ENCODE assay signal across 30 mouse cellular contexts in the genomic region with DNA sequence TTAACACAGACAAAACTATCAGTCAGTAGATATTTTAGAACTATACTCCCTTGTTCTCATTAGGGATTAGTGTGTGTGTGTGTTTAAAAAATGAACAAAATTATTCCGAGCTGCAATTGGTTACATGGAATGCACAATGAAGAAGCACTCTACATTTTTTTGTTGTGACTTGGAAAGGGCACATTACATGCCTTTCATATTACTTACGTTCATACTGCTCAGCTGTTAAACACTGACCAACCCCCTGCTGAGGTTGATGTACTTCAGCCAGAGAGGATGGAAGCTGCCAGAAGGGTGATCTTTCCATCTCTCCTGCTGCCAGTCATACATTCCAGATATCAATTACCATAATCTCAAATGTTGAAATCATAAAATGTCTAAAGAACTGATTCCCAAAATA.
DNase-seq lines count a peak whose midpoint lies in the region; ATAC-seq and TF ChIP-seq lines count a peak whose summit lies in the region.
"Had no signal": no experiment of that assay in that cellular context is flagged by ENCODE, and none has a peak within 500 bp of the region (broad histone marks: within the 10 kb centered on the region; RNA-seq: fewer than 3 reads in every experiment).

No protein-coding gene starts in this region.

- no peak for ATAC-seq in hindbrain, postnatal 0 days
- ATAC-seq in hindbrain, embryonic 16.5 days: no peak
- ATAC-seq in Patski: peak; percentile 96
- ATAC-seq: forebrain, postnatal 0 days; midbrain, embryonic 15.5 days had no signal

- TF ChIP-seq CTCF in hindbrain, postnatal 0 days (IDR thresholded peaks at IDR 0.05; ENCODE audit: low read depth): no peak
- no peak for TF ChIP-seq CTCF in Patski (IDR thresholded peaks at IDR 0.05)

- H3K4me1 ChIP-seq in hindbrain, postnatal 0 days (ENCODE audit: insufficient read depth, low read length): no peaks in the 10 kb centered on the region
- no peaks in the 10 kb centered on the region for H3K4me1 ChIP-seq in hindbrain, embryonic 16.5 days (ENCODE audit: control insufficient read depth, insufficient read depth, low read depth, low read length)
- H3K4me1 ChIP-seq: hindbrain, embryonic 12.5 days; limb, embryonic 12.5 days; liver, embryonic 15.5 days; megakaryocyte, embryonic 14.5 days; midbrain, embryonic 15.5 days; neural tube, embryonic 15.5 days had no signal

- H3K4me2 ChIP-seq in hindbrain, postnatal 0 days (ENCODE audit: low read depth, low read length): no peak overlapping the region
- no peak overlapping the region for H3K4me2 ChIP-seq in hindbrain, embryonic 16.5 days (ENCODE audit: low read length)
- H3K4me2 ChIP-seq: heart, embryonic 11.5 days; hindbrain, embryonic 12.5 days; limb, embryonic 12.5 days; liver, embryonic 15.5 days; midbrain, embryonic 15.5 days; neural tube, embryonic 15.5 days had no signal

- no peaks in the 10 kb centered on the region for H3K9me3 ChIP-seq in hindbrain, postnatal 0 days (ENCODE audit: low read length)
- H3K9me3 ChIP-seq in hindbrain, embryonic 16.5 days (ENCODE audit: control insufficient read depth, low read length): no peaks in the 10 kb centered on the region
- H3K9me3 ChIP-seq: hindbrain, embryonic 12.5 days; limb, embryonic 12.5 days; liver, embryonic 15.5 days; midbrain, embryonic 15.5 days; neural tube, embryonic 15.5 days had no signal

- in situ Hi-C loops in Patski (cut with MboI; ENCODE audit: low pct_unique_long_range_greater_than_20kb): no loop called here

- DNase-seq in hindbrain, postnatal 0 days (ENCODE audit: low spot score): peak; percentile 15
- peak; percentile 24 for DNase-seq in lung, postnatal 36 days
- no peak for DNase-seq in lung, postnatal 4 days
- DNase-seq in Patski (ENCODE audit: low read depth, low spot score): peak; percentile 41
- DNase-seq in adrenal gland, adult 2 months: no peak
- DNase-seq in right cerebral cortex, postnatal 14 days: no peak
- DNase-seq: adrenal gland, postnatal 25 days; cerebellum, adult 18-20 months; cerebellum, postnatal 36 days; forebrain, postnatal 0 days; gastrocnemius, postnatal 14 days; heart, adult 18-20 months; heart, postnatal 36 days; kidney, adult 11 months; kidney, postnatal 14 days; layer of hippocampus, adult 9-11 months; retina, postnatal 1 day; right cerebral cortex, postnatal 25 days; thymus, adult 18-20 months; thymus, postnatal 25 days had no signal

- CTCF ChIA-PET in Patski (lab: Charles Lee): no interaction called here

- POLR2A ChIA-PET in Patski (lab: Charles Lee): no interaction called here

- H3K36me3 ChIP-seq in hindbrain, postnatal 0 days (ENCODE audit: insufficient read depth, low read length): no peaks in the 10 kb centered on the region
- no peaks in the 10 kb centered on the region for H3K36me3 ChIP-seq in hindbrain, embryonic 16.5 days (ENCODE audit: control insufficient read depth, insufficient read depth, low read length)
- H3K36me3 ChIP-seq: hindbrain, embryonic 12.5 days; limb, embryonic 12.5 days; liver, embryonic 15.5 days; midbrain, embryonic 15.5 days; neural tube, embryonic 15.5 days had no signal

- H3K9ac ChIP-seq in hindbrain, postnatal 0 days (replicated peaks; ENCODE audit: low read length): no peak overlapping the region
- H3K9ac ChIP-seq in hindbrain, embryonic 16.5 days (ENCODE audit: low read depth, low read length): no peak overlapping the region
- H3K9ac ChIP-seq: forebrain, postnatal 0 days; hindbrain, embryonic 12.5 days; limb, embryonic 12.5 days; liver, embryonic 15.5 days; midbrain, embryonic 15.5 days; neural tube, embryonic 15.5 days had no signal

- no peak overlapping the region for H3K4me3 ChIP-seq in hindbrain, postnatal 0 days (ENCODE audit: low read length)
- no peak overlapping the region for H3K4me3 ChIP-seq in hindbrain, embryonic 16.5 days (ENCODE audit: low read length)
- H3K4me3 ChIP-seq: hindbrain, embryonic 12.5 days; limb, embryonic 12.5 days; liver, embryonic 15.5 days; megakaryocyte, embryonic 14.5 days; midbrain, embryonic 15.5 days; neural tube, embryonic 15.5 days had no signal

- no peak overlapping the region for H3K27ac ChIP-seq in hindbrain, postnatal 0 days
- no peak overlapping the region for H3K27ac ChIP-seq in hindbrain, embryonic 16.5 days (ENCODE audit: low read depth, low read length)
- H3K27ac ChIP-seq: hindbrain, embryonic 12.5 days; limb, embryonic 12.5 days; liver, embryonic 15.5 days; midbrain, embryonic 15.5 days; neural tube, embryonic 15.5 days; stomach, postnatal 0 days had no signal

- 42% methylated on average over 2 of the region's 2 CpGs for WGBS in hindbrain, postnatal 0 days
- 59% methylated on average over 2 of the region's 2 CpGs for WGBS in hindbrain, embryonic 16.5 days

- no peaks in the 10 kb centered on the region for H3K27me3 ChIP-seq in hindbrain, postnatal 0 days (ENCODE audit: insufficient read depth, low read length)
- no peaks in the 10 kb centered on the region for H3K27me3 ChIP-seq in hindbrain, embryonic 16.5 days (replicated peaks; ENCODE audit: control insufficient read depth, insufficient read depth, low read length)
- no peaks in the 10 kb centered on the region for H3K27me3 ChIP-seq in Patski
- H3K27me3 ChIP-seq: CH12.LX; hindbrain, embryonic 12.5 days; limb, embryonic 12.5 days; liver, embryonic 15.5 days; megakaryocyte, embryonic 14.5 days; midbrain, embryonic 15.5 days; neural tube, embryonic 15.5 days had no signal

Comparison
In these comparisons a context has a peak if more than half of its experiments do, and no peak if none do; other contexts are left out.
1. DNase-seq: peak in hindbrain, postnatal 0 days (single experiment), lung, postnatal 36 days (single experiment) and Patski (single experiment); none in lung, postnatal 4 days (0 of 2), adrenal gland, adult 2 months (single experiment) and right cerebral cortex, postnatal 14 days (single experiment).